Mouse (Mus musculus) lung, postnatal 14 days (tissue): ENCODE measurements around the gene Snx25.
A peak's percentile ranks its signal among the peaks of the same experiment; 100 is the strongest.

Source experiments
- DNase-seq: peaks from one replicate; pipeline ENCODE4 v3.0.0; 2021

The Snx25 gene

GRCm38 (mm10) chr8:46152064-46153031 is at the start of gene Snx25:
Gene Snx25, minus strand, starts transcription at chr8:46152159.
- peak; percentile 89 for DNase-seq

- no peak for DNase-seq
These were observed 45.7 kb upstream of the Snx25 start for GRCm38 (mm10) chr8:46197673-46198072.

- no peak for DNase-seq
These were observed 44.9 kb upstream of the Snx25 start for GRCm38 (mm10) chr8:46196877-46197276.

- DNase-seq = no peak
These were observed 41.1 kb upstream of the Snx25 start for GRCm38 (mm10) chr8:46193100-46193499.

GRCm38 (mm10) chr8:46185361-46185760 is 33.4 kb upstream of the Snx25 start:
- peak; percentile 75 for DNase-seq

GRCm38 (mm10) chr8:46180136-46180535 is 28.2 kb upstream of the Snx25 start:
- DNase-seq = no peak

- DNase-seq = no peak
These were observed 21.7 kb upstream of the Snx25 start for GRCm38 (mm10) chr8:46173651-46174050.

- DNase-seq = no peak
These were observed 11.9 kb upstream of the Snx25 start for GRCm38 (mm10) chr8:46163870-46164190.

- peak; percentile 97 for DNase-seq
These were observed 11.3 kb upstream of the Snx25 start for GRCm38 (mm10) chr8:46162953-46163869.

GRCm38 (mm10) chr8:46153042-46153441 is 1.1 kb upstream of the Snx25 start:
- DNase-seq = no peak

GRCm38 (mm10) chr8:46151202-46152062 is 527 bp downstream of the Snx25 start, which contains the start of gene Cfap97:
Gene Cfap97, plus strand, starts transcription at chr8:46151771.
- peak; percentile 51 for DNase-seq

GRCm38 (mm10) chr8:46149782-46150181 is 2.2 kb downstream of the Snx25 start:
- no peak for DNase-seq

GRCm38 (mm10) chr8:46149306-46149705 is 2.7 kb downstream of the Snx25 start:
- no peak for DNase-seq

- DNase-seq = no peak
These were observed 5.8 kb downstream of the Snx25 start for GRCm38 (mm10) chr8:46146173-46146572.

- DNase-seq = no peak
These were observed 8.0 kb downstream of the Snx25 start for GRCm38 (mm10) chr8:46143924-46144323.

- no peak for DNase-seq
These were observed 8.5 kb downstream of the Snx25 start for GRCm38 (mm10) chr8:46143470-46143869.

- no peak for DNase-seq
These were observed 9.4 kb downstream of the Snx25 start for GRCm38 (mm10) chr8:46142498-46143081.

GRCm38 (mm10) chr8:46141688-46142087 is 10.3 kb downstream of the Snx25 start:
- no peak for DNase-seq

- no peak for DNase-seq
These were observed 11.4 kb downstream of the Snx25 start for GRCm38 (mm10) chr8:46140376-46141120.

GRCm38 (mm10) chr8:46137843-46138596 is 13.9 kb downstream of the Snx25 start:
- DNase-seq = peak; percentile 28

GRCm38 (mm10) chr8:46137336-46137735 is 14.6 kb downstream of the Snx25 start:
- no peak for DNase-seq
